Mouse (Mus musculus) thymus, postnatal 4 days (tissue): ENCODE data around the gene Rnaseh2b.
A peak's percentile ranks its signal among the peaks of the same experiment; 100 is the strongest.

Experiments
- DNase-seq: peaks from one replicate; pipeline ENCODE4 v3.0.0; 2021

Rnaseh2b gene

DNA sequence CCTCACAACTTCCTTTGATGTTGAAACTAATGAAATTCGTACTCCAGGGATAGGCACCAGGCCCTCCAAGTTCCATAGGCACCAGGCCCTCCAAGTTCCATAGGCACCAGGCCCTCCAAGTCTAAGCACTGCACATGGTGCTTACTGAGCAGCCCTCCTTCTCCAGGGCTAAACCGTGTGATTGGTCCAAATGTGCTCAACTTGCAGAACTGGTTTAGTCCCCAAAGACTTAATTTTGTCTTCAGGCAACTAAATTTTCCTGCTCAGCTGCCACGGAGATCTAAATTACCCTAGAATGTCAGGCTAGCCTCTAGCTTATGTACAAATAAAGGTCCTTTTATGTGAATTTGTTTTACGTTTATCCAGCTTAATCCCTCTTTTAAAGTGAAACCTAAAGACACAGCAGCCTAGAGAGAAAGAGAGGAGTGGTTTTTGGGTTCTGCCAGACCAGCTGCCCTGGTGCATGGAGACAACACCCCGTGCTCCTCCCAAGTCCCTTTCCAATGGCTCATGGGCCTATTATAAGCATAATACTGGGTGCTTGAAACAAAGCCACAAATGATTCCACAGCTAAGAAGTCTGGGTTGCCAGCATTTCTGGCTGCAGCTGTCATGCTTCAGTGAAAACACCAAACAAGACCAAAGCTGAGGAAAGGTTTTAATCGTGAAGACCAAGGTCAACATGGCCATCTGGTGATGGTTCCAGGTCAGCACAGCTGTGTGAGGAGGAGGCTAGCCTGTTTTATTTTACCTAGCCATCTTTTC is 30.4 kb downstream of the Rnaseh2b start:
- no peak for DNase-seq

DNA sequence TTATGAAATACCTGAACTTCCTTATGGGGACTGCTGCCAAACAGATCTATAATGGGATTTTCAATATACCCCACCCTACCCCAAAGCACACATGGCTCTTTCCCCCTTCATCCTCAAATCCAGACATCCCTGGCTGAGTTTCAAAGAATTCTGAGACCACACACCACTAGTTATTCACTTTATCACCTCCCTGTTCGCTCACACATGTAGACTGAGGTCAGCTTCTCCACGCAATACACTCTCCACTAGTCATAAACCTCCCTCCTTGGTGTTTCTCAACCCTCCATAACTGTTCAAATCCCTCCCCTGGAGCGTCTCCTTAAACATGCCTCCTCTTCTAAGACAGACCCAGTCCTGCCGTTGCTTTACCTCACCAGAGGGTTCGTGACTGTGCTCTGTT is 31.1 kb downstream of the Rnaseh2b start:
- DNase-seq, result no peak

DNA sequence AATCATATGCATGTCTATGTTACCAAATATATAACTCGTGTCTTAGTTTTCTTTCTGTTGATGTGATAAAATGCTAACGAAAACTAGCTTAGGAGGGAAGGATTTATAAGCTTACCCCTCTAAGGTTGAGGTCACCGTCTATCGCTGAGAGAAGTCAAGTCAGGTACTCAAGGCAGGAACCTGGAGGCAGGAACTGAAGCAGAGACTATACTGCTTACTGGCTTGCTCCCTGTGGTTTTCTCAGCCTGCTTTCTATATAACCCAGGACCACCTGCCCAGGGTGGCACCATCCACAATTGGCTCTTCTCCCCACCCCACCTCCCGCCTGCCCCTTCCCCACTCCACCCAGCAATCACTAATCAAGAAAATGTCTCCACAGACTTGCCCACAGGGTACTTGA is 32.6 kb downstream of the Rnaseh2b start:
- DNase-seq, result no peak

DNA sequence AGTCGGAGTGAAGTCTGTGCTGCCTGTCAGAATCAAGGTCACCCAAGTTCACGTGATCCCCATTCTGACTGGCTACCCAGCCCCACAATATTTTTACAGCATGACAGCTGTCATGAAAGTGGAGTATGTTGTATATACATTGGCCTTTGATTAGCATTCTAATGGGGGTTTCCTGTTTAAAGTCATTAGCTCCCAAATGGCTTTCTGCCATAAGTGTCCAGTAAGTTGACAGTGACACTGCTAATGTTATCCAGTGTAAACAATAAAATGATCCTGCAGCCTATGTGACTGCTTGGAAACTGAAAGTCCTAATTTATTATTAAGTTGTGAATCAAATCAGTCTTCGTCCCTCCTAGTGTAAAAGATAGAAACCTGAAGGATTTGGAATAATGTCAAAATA is 33.6 kb downstream of the Rnaseh2b start:
- no peak for DNase-seq

DNA sequence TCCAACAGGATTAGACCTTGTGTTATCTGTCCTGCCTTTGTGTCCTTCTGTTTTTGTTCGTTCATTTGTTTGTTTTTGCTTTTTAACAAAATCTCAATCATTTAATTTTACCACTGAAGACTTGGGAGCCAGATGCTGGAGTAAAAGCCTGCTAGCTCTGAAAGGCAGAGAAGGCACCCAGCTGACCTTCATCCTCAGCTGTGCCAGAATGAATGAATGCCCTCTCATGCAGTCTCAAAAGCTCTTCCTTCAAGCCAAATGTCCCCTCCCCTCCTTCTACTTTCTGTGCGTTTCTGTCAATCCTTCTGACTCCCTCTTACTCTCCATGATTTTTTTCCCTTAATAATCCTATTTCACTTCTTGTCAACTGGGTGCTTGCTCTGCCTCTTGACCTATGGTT is 34.8 kb downstream of the Rnaseh2b start:
- DNase-seq, result no peak

DNA sequence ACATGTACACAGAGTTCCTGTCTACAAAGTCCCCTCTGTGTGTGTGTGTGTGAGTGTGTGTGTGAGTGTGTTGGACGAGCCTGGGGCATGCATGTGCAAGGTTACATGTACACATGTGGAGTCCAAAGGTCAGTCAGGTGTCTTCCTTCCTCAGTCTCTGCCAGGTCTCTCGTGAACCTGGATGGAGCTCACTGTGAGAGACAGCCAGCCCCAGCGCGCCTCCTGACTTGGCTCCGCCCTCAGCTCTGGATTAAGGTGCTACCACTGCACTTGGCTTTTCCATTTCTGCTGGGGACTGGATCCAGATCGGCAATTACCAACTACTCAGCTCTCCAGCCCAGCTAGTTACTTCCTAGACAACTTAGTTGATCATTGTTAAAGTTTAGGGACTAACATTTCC is 36.2 kb downstream of the Rnaseh2b start:
- DNase-seq, result no peak

DNA sequence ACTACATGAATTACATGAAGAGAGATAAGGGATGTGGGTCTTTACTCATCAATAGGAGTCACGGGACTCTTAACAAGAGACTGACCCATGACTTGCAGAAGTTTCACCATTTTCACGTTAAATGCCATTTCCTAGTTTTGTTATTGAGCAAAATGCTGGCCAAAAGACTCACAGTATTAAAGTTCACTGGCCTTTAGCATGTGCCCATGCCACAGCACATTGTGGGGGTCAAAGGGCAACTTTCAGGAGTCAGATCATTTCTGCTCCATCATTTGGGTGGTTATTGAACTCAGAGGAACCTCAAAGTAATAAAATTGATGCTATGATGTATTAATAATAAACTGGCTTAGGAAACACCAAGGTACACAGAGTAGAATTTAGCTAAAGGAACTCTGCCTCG is 37.2 kb downstream of the Rnaseh2b start:
- DNase-seq, result no peak

DNA sequence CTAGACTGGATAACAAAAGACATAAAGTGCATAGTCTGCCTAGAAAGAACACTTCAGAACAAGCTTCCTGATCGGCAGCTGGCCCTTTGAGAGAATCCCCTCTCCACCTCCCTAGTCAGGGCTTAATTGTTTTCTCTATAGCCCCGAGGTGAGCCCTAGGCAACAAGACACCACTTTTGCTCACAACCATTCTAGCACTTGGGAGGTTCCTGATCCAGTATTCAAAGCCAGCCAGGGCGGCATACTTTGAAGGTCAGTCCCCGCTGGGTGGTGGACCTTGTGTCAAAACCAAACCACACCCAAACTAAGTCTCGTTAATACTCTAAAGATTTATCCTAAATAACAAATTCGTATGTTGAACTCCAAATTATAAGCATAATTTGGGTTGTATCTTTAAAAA is 39.1 kb downstream of the Rnaseh2b start:
- no peak for DNase-seq

DNA sequence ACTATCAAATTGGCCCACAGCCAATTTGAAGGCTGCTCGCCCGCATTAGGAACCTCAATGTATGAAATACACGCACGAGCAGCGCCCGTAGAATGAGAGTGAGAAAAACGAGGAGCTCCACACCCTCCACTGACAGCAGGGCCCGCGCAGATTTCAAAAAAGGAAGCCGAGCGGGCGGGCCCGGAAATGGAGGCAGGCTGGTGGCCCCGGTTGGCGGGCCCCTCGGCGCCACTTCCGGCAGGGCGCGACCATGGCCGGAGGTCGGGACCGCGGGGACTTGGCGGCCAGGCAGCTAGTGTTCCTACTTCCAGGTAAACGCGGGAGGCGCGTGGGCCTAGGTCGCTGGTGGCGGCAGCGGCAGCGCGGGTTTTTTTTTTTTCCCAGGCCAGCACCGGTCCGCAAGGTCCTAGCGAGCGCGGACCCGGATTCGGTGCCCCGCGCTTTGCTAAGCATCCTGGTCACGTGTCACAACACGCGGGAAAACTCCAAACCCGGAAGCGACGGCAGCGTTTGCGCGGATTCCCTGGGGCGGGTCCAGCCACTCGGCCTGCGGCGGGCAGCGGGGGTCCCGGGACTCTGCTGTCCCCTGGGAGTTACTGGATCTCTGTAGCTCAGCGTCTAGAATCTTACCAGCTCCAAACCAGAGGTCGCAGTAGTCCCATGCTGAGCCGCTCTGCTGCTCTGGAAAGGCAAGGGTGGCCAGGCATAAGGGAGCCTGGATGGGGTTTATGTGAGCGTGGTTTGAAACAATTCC is 39.7 kb downstream of the Rnaseh2b start:
- peak; percentile 91 for DNase-seq

DNA sequence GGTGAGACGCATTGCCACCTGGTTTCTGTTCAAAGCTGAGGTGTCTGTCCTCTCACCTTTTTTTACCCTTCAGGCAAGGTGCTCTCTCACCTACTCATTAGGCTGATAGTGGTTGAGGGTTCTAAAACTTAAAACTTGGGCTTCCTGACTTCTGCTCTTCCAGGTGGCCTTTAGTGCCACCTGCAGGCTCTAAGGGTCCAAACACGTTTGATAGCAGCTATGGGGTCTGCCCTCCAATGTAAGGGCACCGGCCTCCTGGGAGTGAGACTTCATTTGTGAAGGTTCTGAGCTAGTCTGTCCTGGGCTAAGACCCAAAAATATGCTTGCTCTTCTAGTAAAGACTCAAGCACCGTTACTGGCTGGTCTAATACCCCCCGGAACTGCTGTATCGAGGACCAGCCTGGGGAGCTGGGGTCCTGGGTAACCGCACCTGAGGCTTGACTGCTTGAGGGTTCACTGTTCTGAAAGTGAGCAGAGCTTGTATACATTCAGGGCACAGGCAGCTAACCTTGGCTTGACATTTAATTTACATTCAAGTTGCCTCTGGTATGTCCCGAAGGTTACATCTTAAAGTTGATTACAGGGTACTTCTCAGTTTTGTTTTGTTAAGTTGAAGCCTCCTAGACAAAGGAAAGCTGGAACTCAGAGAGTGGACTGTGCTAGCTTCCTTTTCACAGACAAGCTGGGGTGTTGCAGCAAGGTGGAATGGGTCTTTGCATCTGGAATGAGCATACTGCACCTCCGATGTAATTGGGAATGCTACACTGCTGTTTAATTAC is 41.7 kb downstream of the Rnaseh2b start:
- DNase-seq, result peak; percentile 49

DNA sequence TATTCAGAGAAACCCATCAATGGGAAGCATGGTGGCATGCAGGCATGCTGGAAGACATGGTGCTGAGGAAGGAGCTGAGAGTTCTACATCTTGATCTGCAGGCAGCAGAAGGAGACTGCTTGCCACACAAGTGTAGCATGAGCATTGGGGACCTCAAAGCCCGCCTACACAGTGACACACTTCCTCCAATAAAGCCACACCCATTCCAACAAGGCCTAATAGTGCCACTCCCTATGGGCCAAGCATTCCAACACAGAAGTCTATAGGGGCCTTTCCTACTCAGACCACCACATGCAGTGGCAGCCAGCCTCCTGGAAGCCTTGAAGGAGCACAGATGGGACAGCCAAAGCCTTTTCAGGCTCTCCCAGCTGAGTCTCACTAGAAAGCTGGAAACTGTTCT is 46.8 kb downstream of the Rnaseh2b start:
- no peak for DNase-seq

DNA sequence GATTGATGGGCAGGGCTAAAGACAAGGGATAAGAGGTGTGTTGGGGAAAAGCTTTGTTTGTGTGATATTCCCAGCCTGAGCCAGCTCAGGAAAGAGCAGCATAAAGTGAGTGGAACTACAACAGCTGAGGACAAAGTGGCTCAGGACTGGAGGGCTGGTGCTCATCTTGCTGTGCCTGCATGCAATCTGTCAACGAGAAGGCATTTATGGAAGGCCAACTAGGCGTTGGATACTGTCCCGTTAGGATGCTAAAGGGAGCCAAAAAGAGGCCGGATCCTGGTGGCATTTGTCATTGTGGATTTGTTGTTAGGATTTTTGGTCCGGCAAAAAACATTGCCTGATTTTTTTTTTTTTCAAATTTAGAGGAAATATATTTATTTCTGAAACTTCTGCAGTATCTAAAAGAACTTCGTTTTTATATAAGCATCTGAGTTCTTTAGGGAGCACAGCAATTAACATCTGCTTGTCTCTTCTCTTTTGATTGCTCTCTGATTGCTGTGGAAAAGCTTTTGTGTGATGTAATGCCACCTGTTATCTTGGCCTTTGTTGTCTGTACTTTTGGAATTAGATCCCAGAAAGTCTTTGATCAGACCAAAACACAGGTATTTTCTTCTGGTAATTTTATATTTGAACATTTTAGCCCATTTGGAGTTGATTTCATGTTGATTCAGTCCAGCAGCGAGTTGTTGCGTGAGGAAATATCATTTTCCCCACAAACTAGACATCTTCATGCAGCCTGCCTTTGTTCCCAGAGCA is 49.7 kb downstream of the Rnaseh2b start:
- DNase-seq, result no peak

DNA sequence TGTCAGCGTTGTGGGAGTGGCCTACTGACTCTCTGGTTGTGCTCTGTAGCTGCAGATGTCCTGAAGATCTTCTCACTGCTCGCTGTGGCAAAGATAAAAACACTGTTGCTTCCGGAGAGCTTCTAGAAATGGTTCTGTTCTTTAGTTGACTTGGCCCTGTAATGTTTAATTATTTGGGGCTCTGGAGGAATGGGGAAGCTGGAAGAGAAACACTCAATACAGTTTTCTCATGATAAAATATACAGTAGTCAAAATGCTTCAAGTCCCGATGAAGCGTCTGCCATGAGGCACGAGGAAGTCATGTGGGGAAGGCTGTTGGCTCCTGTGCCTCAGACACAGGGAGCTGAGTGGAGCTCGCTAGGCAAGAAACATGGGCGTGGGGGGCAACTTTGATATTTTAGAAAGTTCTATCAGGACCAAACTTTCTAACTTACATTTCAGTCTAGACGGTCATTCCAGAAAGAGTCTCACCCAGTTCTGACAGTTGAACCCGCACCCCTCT is 50.3 kb downstream of the Rnaseh2b start:
- peak; percentile 66 for DNase-seq

DNA sequence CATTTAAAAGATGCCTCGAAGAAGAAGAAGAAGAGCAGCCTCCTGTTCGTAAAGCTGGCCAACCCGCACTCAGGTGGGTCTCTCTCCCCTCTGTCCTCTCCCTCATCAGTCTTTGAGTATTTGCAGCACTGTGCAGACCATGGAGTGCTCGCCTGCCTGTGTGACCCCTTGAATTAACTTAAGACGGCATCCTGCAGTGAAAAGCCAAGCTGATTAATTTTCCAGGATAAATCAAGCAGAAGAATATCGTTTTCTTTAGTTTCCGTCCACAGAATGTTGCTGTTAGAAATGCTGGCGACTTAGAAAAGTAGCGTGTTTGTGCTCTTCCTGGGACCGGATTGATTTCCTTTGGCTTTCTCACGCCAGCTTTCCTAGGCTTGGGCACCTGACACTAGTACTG is 54.2 kb downstream of the Rnaseh2b start:
- no peak for DNase-seq

DNA sequence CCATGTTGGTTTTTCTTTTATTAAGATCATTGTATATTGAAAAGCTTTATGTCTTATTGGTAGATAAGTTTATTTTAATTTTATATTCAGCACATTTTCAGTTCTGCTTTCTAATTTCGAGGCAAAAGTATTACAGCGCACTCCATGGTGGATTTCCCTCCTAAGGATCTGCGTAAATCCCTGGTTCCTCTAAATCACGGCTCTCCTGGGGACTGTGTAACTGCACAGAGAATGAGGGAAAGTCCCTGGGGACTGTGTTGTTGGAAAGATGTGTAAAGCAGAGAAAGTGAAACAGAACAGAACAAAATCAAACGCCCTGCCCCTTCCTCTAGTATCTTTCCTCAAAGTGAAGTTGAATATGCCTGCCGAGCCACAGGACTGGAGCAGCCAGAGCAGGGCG is 54.7 kb downstream of the Rnaseh2b start:
- DNase-seq, result no peak

DNA sequence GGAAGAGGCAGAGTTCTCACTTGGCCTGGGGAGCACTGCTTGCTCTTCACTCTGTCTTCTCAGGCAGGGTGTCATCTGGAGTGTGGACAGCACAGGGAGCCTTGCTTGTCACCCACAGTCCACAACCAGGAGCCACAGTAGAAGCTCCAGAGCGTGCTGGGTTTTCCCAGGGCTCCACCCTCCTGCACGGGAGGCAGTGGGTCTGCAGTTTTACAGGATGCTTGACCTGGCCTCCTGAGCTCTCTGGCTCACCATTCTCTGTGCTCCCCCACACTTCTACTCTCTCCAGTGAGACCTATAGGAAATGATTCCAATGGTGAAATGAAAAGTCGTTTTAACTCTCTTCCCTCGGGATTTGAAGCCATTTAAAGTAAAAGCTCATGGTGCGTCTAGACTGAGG is 57.4 kb downstream of the Rnaseh2b start:
- no peak for DNase-seq

DNA sequence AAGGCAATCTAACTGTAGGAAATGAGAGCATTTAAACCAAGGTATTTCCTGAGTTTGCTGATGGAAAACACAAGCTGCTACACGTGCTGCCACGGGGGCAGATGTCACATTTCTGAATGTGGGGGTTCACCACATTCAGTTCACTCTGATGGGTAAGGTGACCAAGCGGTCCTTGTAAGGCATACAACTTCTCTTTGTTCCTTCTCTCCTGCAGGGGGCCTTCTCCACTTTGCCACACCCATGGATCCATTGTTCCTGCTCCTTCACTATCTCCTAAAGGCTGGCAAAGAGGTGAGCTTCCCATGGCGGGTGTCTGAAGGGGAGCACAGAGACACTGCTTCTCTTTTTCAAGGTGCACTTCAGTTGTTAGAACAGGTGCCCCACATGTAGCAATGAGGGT is 57.8 kb downstream of the Rnaseh2b start:
- DNase-seq, result no peak

DNA sequence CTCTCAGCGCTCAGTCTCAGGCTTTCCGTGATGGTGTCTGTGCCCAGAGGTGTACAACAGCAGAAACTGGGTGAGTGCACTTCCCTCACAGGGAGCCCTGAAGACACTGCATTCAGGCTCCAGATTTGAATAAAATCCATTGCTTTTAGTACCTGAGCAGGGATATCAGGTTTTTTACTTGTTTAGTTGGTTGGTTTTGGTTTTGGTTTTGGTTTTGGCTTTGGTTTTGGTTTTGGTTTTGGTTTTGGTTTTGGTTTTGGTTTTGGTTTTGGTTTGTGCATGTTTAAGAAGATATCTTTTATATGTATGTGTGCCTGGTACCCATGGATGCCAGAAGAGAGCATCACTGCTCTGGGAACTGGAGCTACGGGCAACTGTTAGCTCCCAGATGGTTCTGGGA is 58.5 kb downstream of the Rnaseh2b start:
- DNase-seq, result no peak

DNA sequence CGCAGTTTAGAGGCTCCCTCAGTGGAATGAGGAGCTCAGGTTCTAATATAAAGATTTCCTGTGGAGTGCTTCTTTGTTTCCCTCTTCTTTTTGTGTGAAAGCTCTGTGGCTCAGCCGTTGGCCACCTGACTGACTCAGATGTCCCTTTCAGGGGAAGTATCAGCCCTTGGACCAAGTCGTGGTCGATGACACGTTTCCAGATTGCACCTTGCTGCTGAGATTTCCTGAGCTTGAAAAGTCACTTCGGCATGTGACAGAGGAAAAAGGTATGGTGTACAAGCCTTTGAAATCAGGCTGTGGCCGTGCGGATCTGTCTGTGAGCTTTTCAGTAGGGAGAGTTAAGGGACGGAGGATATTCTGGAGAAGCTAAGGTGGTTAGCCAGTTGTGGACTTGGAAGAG is 61.0 kb downstream of the Rnaseh2b start:
- DNase-seq, result no peak

DNA sequence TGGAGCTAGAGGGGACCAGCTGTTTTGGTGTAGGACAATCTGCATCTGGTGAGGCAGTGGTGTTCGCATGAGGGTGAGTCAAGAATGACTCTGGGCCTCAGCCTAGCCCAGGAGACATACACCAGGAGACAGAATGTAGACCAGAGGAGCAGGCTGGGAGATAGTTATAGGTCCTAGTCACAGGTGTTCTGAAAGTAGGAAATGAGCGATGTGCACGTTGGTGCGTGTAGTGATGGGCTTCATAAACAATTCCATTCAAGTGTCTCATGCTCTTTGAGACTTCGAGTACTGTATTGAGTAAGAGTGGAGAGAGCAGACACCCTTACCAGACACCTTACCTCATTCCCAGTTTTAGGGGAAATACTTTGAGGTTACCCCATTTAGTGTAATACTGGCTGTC is 61.4 kb downstream of the Rnaseh2b start:
- DNase-seq, result no peak

DNA sequence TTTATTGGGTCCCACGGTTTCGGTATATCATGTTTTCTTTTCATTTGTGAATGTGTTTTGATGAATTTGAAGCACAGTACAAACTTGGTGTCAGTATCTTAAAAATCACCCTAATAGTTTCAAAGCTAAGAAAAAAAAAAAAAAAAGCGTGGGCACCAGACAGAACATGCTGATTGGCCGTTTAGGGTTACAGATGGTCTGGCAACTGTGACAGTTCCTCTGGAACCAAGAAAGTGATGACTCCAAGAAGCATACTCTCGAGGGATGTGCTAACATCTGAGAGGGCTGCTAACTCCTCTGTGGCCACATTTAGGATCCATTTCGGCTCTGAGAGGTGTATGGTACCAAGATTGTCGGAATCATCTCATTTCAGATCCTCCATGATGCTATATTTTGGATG is 62.8 kb downstream of the Rnaseh2b start:
- DNase-seq, result no peak

DNA sequence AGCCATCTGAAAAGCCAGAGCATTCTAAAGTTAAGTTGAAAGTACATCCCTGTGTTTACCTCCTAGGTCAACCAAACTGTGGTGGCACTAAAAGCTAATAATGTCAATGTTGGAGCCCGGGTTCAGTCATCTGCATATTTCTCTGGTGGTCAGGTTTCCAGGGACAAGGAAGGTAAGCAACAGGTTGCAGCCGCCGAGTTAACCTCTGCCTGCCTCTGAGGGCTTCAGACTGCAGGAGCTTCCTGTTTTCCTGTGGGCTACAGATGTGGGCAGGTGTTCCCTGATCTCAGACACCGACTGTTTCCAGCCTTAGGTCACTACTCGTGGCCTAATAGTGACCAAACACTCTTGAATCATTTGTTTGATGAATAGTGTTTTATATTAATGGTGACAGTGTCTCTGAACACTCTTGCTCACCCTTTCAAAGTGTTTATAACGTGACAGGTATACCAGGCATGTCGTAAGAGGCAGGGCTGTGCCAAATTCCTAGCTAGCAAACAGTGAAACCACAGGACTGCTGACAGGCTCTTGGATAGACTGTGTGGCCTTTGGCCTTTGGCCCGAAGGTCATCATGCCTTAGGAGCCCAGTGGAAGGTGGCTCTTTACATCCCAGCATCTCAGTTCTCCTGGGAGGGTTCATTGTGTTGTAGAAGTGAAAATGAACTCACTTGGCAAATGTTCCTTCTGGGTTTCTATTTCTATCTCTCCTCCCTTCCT is 69.0 kb downstream of the Rnaseh2b start:
- DNase-seq, result no peak
